Mouse (Mus musculus) inflammation-experienced regulatory T-cells, adult 16 weeks (primary cell): ENCODE data around the gene Ebf4. TPM values are rescaled to one million over a fixed set of nuclear protein-coding genes. Genes with fewer than 3 reads are reported as not detected.

Source experiments
- polyA plus RNA-seq: library from polyadenylated mRNA; unstranded; fragments of 100-300 nt; shearing (Covaris generic); gene quantifications from one replicate; pipeline ENCODE4 v1.2.1, GENCODE M21; 2017

Gene Ebf4
- polyA plus RNA-seq: not detected

GRCm38 (mm10) chr2:130294936-130295277, at the start of gene Ebf4:
Gene Ebf4, plus strand, starts transcription at chr2:130295169.

GRCm38 (mm10) chr2:130274149-130274861, 20.7 kb upstream of the Ebf4 start, which contains the start of gene Nop56:
Gene Nop56, plus strand, starts transcription at chr2:130274430.

GRCm38 (mm10) chr2:130283854-130284654, 10.9 kb upstream of the Ebf4 start, which contains the start of gene Idh3b:
Gene Idh3b, minus strand, starts transcription at chr2:130284547.

GRCm38 (mm10) chr2:130397186-130397985, 102.4 kb downstream of the Ebf4 start, which contains the start of gene Cpxm1:
Gene Cpxm1, minus strand, starts transcription at chr2:130397574.

GRCm38 (mm10) chr2:130404939-130405338, 110.0 kb downstream of the Ebf4 start, which contains the start of the genes Gm28372 and 1700020A23Rik:
Gene Gm28372, plus strand, starts transcription at chr2:130405239.
Gene 1700020A23Rik, plus strand, starts transcription at chr2:130405259.

GRCm38 (mm10) chr2:130406178-130406577, 111.2 kb downstream of the Ebf4 start, which contains the start of gene Tmem239:
Gene Tmem239, plus strand, starts transcription at chr2:130406478.

Other genes with a start within 250 kb of the Ebf4 start
- gene Tgm6, start 182.8 kb upstream of the Ebf4 start, polyA plus RNA-seq: not detected
- 413 TPM for gene Snrpb, start 115.8 kb upstream of the Ebf4 start, polyA plus RNA-seq
- not detected for gene Tmc2, start 100.0 kb upstream of the Ebf4 start, polyA plus RNA-seq
- 299 TPM for gene Nop56, start 20.7 kb upstream of the Ebf4 start, polyA plus RNA-seq
- gene Idh3b, start 10.6 kb upstream of the Ebf4 start, polyA plus RNA-seq: 198 TPM
- 0.46 TPM for gene Cpxm1, start 102.4 kb downstream of the Ebf4 start, polyA plus RNA-seq
- not detected for gene Gm28372, start 110.1 kb downstream of the Ebf4 start, polyA plus RNA-seq
- not detected for gene 1700020A23Rik, start 110.1 kb downstream of the Ebf4 start, polyA plus RNA-seq
- not detected for gene Tmem239, start 111.3 kb downstream of the Ebf4 start, polyA plus RNA-seq
- 296 TPM for gene Vps16, start 129.2 kb downstream of the Ebf4 start, polyA plus RNA-seq
- 22.0 TPM for gene Pced1a, start 129.5 kb downstream of the Ebf4 start, polyA plus RNA-seq
- 29.2 TPM for gene Ptpra, start 155.1 kb downstream of the Ebf4 start, polyA plus RNA-seq